Mouse (Mus musculus): ENCODE measurements at regions not wholly inside any gene's neighbourhood (a gene's known extent, or its start where the extent isn't known, plus 50 kb on each side); places are given as distances from the start of the nearest gene placed in this dataset.

DNA sequence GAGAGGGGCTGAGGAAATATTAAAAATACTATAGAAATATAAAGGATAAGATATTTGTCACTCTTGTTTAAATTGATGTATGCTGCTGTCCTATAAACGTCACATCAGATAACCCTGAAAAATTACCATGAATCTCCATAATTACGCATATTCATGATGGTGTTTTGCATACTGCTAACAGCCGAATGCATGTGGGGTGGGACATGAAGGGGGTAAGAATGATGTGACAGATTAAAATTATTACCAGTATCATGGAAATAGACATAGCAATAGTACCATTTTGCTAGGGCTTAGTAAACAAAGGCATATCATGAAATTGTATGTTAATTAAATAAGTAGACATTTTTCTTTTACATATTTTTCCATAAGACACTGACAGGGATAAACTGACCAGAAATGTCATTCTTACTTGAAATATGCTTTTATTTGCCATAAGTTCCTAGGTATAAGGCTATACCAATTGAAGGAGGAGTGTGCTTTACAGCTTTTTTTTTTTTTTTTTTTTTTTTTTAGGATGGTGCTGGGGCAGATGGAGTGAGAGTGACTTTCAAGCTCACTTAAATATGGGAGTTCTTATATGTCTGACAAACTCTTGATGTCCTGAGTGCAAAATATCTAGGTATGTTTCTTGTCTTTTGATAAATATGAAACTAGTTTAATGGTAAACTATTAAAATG is 349.8 kb upstream of the Tmem161b start:
- no peak for TF ChIP-seq CTCF (IDR thresholded peaks at IDR 0.05; ENCODE audit: low read depth)
- TF ChIP-seq EP300 (IDR thresholded peaks at IDR 0.05; ENCODE audit: low read depth), result no peak

Data from heart, postnatal 0 days (tissue).